Mouse (Mus musculus): Measurements from ENCODE around the gene Rps26. TPM values are rescaled to one million over a fixed set of nuclear protein-coding genes. Genes with fewer than 3 reads are reported as not detected.

Gene Rps26
- polyA plus RNA-seq, 1 experiment, result 1,658 TPM

DNA sequence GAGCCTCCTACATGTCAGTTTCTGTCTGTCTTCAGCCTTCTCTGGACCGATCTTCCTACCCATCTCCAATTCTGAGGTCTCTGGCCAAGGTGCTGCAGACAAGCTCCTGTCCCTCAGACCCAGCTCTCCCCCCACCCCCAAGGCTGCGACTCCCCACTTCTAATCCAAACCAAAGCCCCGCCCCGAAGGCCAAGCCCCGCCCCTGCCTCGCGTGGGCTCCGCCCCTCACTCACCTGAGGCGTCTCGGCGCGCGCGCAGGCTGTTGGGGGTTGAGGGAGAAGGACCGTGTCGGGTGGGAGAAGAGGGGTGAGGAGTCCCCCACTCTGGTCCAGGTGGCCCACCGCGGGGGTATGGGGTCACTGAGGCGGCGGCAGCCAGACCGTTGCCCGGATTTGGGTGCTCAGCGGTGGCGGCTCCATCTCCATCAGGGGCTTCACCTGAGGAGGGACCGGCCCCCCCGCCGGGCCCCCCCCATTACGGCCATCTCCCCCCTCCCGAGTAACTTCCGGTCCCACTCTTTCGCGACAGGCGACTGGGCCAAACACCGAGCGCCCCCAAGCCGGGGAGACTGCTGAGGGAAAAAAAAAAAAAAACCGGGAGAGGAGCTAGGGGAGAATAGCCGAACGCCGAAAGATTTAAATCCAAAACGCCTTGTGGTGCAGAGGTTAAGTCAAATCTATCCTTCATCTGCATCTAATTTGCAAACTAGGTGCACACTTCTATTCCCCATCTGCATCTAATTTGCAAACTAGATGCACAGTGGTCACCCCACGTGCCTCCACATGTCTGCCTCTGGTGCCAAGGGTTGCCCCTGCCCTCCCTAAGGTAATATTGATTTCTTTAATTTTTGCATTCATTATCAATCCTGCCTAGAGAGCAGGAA is 42.5 kb upstream of the Rps26 start:
- TF ChIP-seq CEBPB (IDR thresholded peaks at IDR 0.05; ENCODE audit: insufficient read depth, poor library complexity, severe bottlenecking), result no peak
- no peak for TF ChIP-seq TCF12 (IDR thresholded peaks at IDR 0.05; ENCODE audit: insufficient read depth, poor library complexity, severe bottlenecking)
- no peak for TF ChIP-seq POLR2A (IDR thresholded peaks at IDR 0.05; ENCODE audit: insufficient read length, low read depth)
- TF ChIP-seq POLR2AphosphoS2 (IDR thresholded peaks at IDR 0.05; ENCODE audit: insufficient read length, low read depth), result no peak
- TF ChIP-seq SRF (IDR thresholded peaks at IDR 0.05; ENCODE audit: control insufficient read depth, insufficient read length, low read depth), result no peak
- no peak for TF ChIP-seq MAX (IDR thresholded peaks at IDR 0.05; ENCODE audit: low read depth)
- TF ChIP-seq E2F4 (IDR thresholded peaks at IDR 0.05; ENCODE audit: insufficient read depth), result no peak
- no peak for TF ChIP-seq USF1 (IDR thresholded peaks at IDR 0.05; ENCODE audit: low read depth)
- TF ChIP-seq MYOG (IDR thresholded peaks at IDR 0.05; ENCODE audit: control insufficient read depth in 1 of 3, insufficient read depth in 1 of 3, insufficient read length in 2 of 3, low read depth in 2 of 3), result no peak
- TF ChIP-seq TCF3 (IDR thresholded peaks at IDR 0.05; ENCODE audit: insufficient read length, low read depth), result no peak
- no peak for TF ChIP-seq MYOD1 (IDR thresholded peaks at IDR 0.05; ENCODE audit: control insufficient read depth in 1 of 3, insufficient read length in 2 of 3, low read depth in 2 of 3)
- no peak for TF ChIP-seq REST (IDR thresholded peaks at IDR 0.05; ENCODE audit: insufficient read depth, insufficient read length)
- H3K27me3 ChIP-seq (ENCODE audit: control insufficient read depth, insufficient read depth, insufficient read length), result no peaks in the 10 kb centered on the region
- no peaks in the 10 kb centered on the region for H3K79me2 ChIP-seq (ENCODE audit: control insufficient read depth, insufficient read depth)
- H3K36me3 ChIP-seq (ENCODE audit: control insufficient read depth, insufficient read depth), result no peaks in the 10 kb centered on the region
- H3ac ChIP-seq (ENCODE audit: control insufficient read depth, insufficient read length), result no peak overlapping the region
- no peak overlapping the region for H3K4me2 ChIP-seq (ENCODE audit: low read depth)
- no peak overlapping the region for H3K4me3 ChIP-seq

DNA sequence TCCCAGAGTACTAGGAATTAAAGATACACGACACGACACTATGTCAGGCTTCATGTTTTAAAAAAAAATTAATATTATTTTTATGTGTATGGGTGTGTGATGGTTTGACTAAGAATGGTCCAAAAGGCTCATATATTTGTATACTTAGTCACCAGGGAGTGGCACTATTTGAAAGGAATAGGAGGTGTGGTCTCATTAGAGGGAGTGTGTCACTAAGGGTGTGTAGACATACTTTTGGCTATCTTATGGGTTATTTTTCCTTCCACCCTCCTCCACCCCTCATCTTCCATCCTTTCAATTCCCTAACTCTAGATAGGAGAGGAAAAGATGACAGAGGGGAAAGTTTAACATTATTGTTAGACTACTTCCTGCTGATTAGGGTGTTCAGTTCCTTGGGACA is 39.3 kb upstream of the Rps26 start:
- Histone ChIP-seq H3K27me3 (ENCODE audit: control insufficient read depth, insufficient read depth, insufficient read length) (no peaks in the 10 kb centered on the region), H3K4me3 (no peak overlapping the region), H3K36me3 (ENCODE audit: control insufficient read depth, insufficient read depth) (no peaks in the 10 kb centered on the region), H3K79me2 (ENCODE audit: control insufficient read depth, insufficient read depth) (no peaks in the 10 kb centered on the region), H3ac (ENCODE audit: control insufficient read depth, insufficient read length) (no peak overlapping the region), H3K4me2 (ENCODE audit: low read depth) (no peak overlapping the region)
- TF ChIP-seq MAX (IDR thresholded peaks at IDR 0.05; ENCODE audit: low read depth) (no peak), TCF3 (IDR thresholded peaks at IDR 0.05; ENCODE audit: insufficient read length, low read depth) (no peak), CEBPB (IDR thresholded peaks at IDR 0.05; ENCODE audit: insufficient read depth, poor library complexity, severe bottlenecking) (no peak), MYOG (IDR thresholded peaks at IDR 0.05; ENCODE audit: control insufficient read depth in 1 of 3, insufficient read depth in 1 of 3, insufficient read length in 2 of 3, low read depth in 2 of 3) (no peak), POLR2AphosphoS2 (IDR thresholded peaks at IDR 0.05; ENCODE audit: insufficient read length, low read depth) (no peak), USF1 (IDR thresholded peaks at IDR 0.05; ENCODE audit: low read depth) (no peak), TCF12 (IDR thresholded peaks at IDR 0.05; ENCODE audit: insufficient read depth, poor library complexity, severe bottlenecking) (no peak), E2F4 (IDR thresholded peaks at IDR 0.05; ENCODE audit: insufficient read depth) (no peak), REST (IDR thresholded peaks at IDR 0.05; ENCODE audit: insufficient read depth, insufficient read length) (no peak), MYOD1 (IDR thresholded peaks at IDR 0.05; ENCODE audit: control insufficient read depth in 1 of 3, insufficient read length in 2 of 3, low read depth in 2 of 3) (no peak), SRF (IDR thresholded peaks at IDR 0.05; ENCODE audit: control insufficient read depth, insufficient read length, low read depth) (no peak), POLR2A (IDR thresholded peaks at IDR 0.05; ENCODE audit: insufficient read length, low read depth) (no peak)

DNA sequence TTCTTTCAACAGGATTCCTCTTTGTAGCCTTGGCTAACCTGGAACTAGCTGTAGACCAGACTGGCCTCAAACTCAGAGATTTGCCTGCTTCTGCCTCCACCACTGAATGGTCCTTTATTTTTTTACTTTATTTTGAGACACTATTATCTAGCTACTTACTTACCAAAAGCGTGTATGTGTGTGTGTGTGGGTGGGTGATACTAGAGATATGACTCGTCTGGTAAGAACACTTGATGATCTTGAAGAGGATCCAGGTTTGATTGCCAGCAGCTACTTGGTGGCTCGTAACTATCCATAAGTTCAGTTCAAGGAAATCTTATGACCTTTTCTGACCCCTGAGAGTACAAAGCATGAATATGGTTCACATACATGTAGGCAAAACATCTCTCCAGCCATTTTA is 38.8 kb upstream of the Rps26 start:
- no peak for TF ChIP-seq REST (IDR thresholded peaks at IDR 0.05; ENCODE audit: insufficient read depth, insufficient read length)
- TF ChIP-seq POLR2A (IDR thresholded peaks at IDR 0.05; ENCODE audit: insufficient read length, low read depth), result no peak
- H3K4me3 ChIP-seq, result no peak overlapping the region

DNA sequence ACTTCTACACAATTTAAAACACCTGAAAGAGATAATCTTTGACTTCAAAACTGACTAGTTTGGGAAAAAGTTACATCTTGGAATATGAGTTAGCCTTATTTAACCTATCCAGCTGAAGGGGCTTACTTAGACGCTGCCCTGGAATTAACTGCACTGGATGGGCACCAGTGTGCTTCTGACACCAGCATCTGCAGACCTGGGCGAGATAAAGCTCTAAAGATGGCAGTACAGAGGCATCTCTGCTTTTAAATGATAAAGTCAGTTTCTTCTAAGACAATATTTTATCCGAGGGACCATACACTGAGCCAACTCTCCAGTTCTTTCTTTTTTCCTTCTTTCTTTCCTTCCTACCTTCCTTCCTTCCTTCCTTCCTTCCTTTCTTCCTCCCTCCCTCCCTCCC is 38.3 kb upstream of the Rps26 start:
- no peaks in the 10 kb centered on the region for H3K79me2 ChIP-seq (ENCODE audit: control insufficient read depth, insufficient read depth)
- H3K36me3 ChIP-seq (ENCODE audit: control insufficient read depth, insufficient read depth), result no peaks in the 10 kb centered on the region
- H3K4me2 ChIP-seq (ENCODE audit: low read depth), result no peak overlapping the region
- no peak overlapping the region for H3ac ChIP-seq (ENCODE audit: control insufficient read depth, insufficient read length)
- no peak overlapping the region for H3K4me3 ChIP-seq
- TF ChIP-seq TCF3 (IDR thresholded peaks at IDR 0.05; ENCODE audit: insufficient read length, low read depth) (no peak), POLR2AphosphoS2 (IDR thresholded peaks at IDR 0.05; ENCODE audit: insufficient read length, low read depth) (no peak), E2F4 (IDR thresholded peaks at IDR 0.05; ENCODE audit: insufficient read depth) (no peak), USF1 (IDR thresholded peaks at IDR 0.05; ENCODE audit: low read depth) (no peak), REST (IDR thresholded peaks at IDR 0.05; ENCODE audit: insufficient read depth, insufficient read length) (no peak), CEBPB (IDR thresholded peaks at IDR 0.05; ENCODE audit: insufficient read depth, poor library complexity, severe bottlenecking) (no peak), MYOD1 (IDR thresholded peaks at IDR 0.05; ENCODE audit: control insufficient read depth in 1 of 3, insufficient read length in 2 of 3, low read depth in 2 of 3) (no peak), TCF12 (IDR thresholded peaks at IDR 0.05; ENCODE audit: insufficient read depth, poor library complexity, severe bottlenecking) (no peak), POLR2A (IDR thresholded peaks at IDR 0.05; ENCODE audit: insufficient read length, low read depth) (no peak), MAX (IDR thresholded peaks at IDR 0.05; ENCODE audit: low read depth) (no peak), MYOG (IDR thresholded peaks at IDR 0.05; ENCODE audit: control insufficient read depth in 1 of 3, insufficient read depth in 1 of 3, insufficient read length in 2 of 3, low read depth in 2 of 3) (no peak)
- no peaks in the 10 kb centered on the region for H3K27me3 ChIP-seq (ENCODE audit: control insufficient read depth, insufficient read depth, insufficient read length)

More for the DNA sequence above, 38.8 kb upstream of the Rps26 start:
- Histone ChIP-seq H3K4me2 (ENCODE audit: low read depth) (no peak overlapping the region), H3K27me3 (ENCODE audit: control insufficient read depth, insufficient read depth, insufficient read length) (no peaks in the 10 kb centered on the region), H3K36me3 (ENCODE audit: control insufficient read depth, insufficient read depth) (no peaks in the 10 kb centered on the region), H3K79me2 (ENCODE audit: control insufficient read depth, insufficient read depth) (no peaks in the 10 kb centered on the region), H3ac (ENCODE audit: control insufficient read depth, insufficient read length) (no peak overlapping the region)
